Mouse (Mus musculus) kidney, postnatal 36 days (tissue): ENCODE data around the gene Zbtb42.

ENCODE experiments used
- DNase-seq, 2 experiments: peaks; one replicate each; pipeline ENCODE4 v3.0.0; 2021 to 2022; ENCODE audit warnings: mixed read lengths in 2 of 2

The Zbtb42 gene

GRCm38 (mm10) chr12:112693185-112694126 is 14.8 kb downstream of the Zbtb42 start:
- peak; percentile 94 to 97 for DNase-seq

GRCm38 (mm10) chr12:112694127-112694475 is 15.5 kb downstream of the Zbtb42 start:
- no peak for DNase-seq

GRCm38 (mm10) chr12:112696806-112697425 is 18.3 kb downstream of the Zbtb42 start:
- DNase-seq: no peak

- no peak for DNase-seq
Measured at GRCm38 (mm10) chr12:112700522-112700921, 21.9 kb downstream of the Zbtb42 start.

- DNase-seq: no peak
Measured at GRCm38 (mm10) chr12:112702374-112703320, 24.0 kb downstream of the Zbtb42 start.

DNA sequence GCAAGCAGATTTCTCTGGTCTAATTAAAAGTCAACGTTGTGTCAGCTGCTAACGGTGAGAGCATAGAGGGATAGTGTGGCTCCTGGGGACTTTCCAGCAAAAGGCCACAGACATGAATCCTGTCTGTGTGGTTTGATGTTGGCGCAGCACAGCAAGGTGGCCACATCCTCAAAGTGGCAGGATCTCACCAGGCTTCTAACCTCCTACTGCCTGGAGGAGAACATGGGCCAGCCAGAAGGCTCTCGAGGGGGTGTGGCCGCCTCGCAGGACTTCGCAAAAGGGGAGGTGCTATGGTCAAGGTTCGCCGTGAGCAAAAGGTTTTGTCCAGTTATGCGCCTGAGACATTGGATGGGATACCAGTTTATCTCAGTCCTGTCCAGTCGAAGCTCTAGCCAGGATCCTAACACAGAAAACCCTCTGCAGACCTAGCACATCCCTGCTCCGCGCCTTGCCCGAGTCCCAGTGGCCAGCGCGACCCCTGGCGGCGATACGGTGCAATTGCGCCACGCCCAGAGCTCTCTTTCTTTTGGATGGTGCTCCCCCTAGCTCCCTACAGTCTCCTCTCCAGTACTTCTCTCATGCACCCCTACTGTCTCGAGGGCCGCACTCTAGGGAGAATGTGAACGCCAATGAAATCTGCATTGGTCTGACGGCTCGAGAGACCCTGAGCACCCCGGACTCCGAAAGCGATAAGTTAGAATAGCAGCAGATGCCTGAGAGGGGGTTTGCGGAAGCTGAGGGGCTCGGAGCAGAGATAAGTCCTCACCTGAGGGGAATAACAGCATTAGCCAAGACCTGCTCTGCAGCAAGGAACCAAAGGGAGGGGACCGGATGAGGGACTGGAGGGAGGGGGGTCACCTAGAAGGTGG is 28.3 kb downstream of the Zbtb42 start:
- DNase-seq: peak; percentile 84 to 93

DNA sequence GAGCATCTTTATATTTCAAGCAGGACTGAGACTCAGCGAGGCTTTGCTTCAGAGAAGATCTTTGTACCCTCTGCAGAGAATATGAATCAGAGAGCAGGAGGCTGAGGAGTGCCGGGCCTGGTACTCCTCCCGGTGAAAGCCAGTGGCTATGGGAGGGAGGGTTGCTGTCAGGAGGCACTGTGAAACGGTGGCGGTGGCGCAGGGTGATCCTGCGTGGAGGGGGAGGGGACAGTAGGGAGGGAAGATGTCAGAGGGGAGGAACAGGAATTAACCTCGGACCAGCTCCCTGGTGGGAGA is 28.9 kb downstream of the Zbtb42 start:
- no peak for DNase-seq

DNA sequence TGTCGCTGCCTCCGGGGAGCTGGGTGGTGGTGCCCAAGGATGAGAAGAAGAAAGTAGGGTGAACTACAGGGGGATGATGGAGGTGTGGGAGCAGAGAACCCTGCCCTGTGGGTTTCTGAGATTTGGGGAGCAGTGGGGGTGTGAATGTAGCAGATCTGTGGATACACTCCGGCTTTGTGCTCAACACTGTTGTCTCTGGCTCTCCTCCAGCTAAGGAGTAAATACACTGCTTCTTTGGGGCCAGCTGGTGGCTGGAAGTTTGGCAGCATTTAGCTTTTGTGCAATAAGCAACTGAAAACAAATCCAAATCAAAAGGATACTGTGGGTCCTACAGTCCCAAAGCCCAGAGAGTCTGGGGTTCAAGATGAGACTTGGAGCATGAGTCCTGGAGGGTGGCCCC is 35.4 kb downstream of the Zbtb42 start:
- DNase-seq: peak in 1 of 2 experiments; percentile 32

- DNase-seq: peak; percentile 55 to 83
Measured at GRCm38 (mm10) chr12:112717140-112717539, 38.5 kb downstream of the Zbtb42 start.

- DNase-seq: no peak
Measured at GRCm38 (mm10) chr12:112718995-112719394, 40.4 kb downstream of the Zbtb42 start.

DNA sequence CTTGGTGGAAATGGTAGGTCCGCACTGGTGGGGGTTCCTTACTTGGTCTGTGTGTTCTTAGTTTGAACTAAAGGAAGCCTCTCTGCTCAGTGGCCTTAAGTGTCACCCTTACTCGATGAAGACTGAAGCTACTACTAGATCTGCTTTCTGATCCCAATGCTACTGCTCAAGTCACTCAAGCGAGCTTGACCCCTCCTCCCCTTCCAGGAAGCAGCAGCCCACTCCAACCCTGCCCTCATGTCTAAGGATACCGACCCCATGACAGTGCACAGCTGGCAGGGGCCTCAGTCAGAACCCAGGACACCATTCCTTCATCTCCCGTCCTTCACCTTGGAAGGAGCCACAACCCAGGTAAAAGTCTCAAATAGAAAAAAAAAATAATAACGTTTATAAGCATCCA is 41.6 kb downstream of the Zbtb42 start, which contains the start of gene Cep170b:
Cep170b (plus strand) TSS at position 240 of the 400 bp plus-strand sequence.
- DNase-seq: peak; percentile 46 to 58

DNA sequence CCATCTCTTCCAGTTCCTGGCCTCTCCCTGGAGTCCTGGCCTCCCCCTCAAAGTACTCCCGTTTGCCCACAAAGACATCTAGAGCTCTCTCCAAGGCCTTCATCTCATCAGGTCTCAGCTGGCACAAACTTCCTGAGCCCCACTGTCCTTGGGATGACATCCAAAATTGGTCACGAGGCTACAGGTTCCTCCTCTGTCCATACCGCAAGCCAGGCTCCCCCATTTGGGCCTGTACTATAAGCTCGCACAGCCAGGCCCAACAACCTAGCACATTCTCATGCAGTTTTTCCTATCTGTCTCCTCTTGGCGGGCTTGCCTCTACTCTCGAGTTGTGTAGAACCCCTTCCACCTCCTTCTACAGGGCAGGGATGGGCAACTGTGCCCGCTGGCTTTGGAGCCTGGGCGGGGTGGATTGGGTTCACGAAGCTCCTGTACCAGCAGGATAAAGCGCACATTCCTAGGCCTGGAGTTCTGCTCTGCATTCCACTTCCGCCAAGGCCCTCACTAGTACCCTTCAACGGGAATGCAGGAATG is 42.3 kb downstream of the Zbtb42 start:
- peak; percentile 55 to 61 for DNase-seq

- DNase-seq: peak; percentile 87 to 88
Measured at GRCm38 (mm10) chr12:112721424-112722239, 43.0 kb downstream of the Zbtb42 start.

DNA sequence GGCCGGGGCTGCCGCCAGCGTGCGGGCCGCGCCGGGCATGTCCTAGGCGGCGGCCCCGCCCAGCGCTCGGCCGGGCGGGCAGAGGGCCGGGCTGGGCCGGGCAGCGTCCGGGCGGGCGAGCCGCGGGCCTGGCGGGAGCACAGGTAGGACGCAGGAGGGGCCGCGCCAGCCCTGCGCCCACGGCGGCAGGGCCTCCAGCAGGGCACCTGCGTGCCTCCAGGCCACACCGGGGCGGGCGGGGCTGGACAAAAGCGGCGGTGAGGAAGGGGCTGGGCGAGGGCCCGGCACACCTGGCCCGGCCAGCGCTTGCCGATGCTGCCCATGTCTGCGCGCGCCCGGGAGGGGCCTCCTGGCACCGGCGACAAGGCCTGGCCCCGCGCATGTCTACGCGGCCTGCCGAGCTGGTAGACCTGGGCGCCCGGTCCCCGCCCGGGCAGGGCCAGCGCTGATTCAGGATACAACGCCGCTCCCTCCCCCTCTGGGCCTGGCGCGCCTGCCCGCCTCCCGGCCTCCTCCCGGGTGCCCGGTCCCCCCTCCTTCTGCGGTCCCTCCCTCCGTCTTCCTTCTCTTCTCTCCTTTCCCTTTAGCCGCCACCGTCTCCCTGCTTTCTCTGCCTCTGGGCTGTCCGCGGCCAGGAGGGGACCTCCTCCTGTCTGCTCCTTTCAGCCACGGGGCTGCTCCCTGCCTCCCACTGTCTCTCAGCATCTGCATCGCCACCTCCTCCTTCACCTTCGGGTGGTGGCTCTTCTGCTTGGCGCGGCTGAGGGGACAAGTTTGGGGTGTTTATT is 43.8 kb downstream of the Zbtb42 start:
- peak; percentile 75 to 82 for DNase-seq

DNA sequence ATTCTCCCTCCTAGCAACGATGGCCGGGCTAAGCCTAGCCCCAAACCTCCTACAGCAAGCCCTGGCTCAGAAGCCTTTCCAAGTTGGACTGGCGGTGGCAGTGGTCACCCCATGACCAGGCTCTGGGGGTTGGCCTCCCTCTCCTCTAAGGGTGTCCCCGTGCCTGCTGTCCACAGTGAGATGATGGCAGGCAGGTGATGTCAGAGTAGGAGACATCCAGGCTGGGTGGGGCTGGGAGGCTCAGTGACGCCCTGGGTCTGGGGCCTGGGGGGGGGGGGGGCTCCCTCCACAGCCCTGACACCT is 44.4 kb downstream of the Zbtb42 start:
- no peak for DNase-seq

DNA sequence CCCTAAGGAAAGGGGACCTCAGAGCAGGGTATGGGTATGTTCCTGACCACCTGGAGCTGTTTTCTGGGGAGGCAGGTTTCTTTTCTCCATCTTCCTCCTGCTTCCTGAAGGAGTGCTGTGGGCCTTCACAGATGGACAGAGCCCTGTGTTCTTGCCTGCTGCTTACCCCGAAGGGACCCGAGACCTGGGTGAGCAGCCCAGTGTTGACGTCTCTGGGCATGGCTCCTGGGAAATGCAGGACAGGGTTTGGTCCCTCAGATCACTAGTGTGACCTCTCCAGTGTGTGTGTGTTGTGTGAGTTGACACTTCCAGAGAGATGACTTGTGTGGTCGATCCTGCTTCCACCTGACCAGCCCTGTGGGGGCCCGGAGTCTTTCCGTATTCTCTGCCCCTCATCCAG is 44.8 kb downstream of the Zbtb42 start:
- no peak for DNase-seq

GRCm38 (mm10) chr12:112724077-112724805 is 45.6 kb downstream of the Zbtb42 start:
- peak; percentile 85 to 90 for DNase-seq

DNA sequence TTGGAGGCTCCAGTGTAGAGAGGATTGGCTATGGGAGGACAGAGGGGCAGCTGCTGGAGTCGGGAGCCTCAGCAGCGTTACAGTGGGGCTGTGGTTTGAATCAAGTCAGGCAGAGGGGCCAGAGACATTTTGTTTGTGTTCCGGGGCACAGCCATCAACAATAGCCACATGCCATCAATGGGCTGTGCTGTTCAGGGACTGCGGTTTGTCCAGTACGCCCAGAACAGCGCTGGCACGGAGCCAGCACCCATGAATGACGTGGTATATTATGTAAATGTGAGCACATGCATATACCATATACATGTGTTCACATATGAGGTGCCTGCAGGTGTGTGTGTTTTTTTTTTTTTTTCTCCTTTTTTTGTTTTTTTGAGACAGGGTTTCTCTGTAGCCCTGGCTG is 49.2 kb downstream of the Zbtb42 start:
- no peak for DNase-seq

DNA sequence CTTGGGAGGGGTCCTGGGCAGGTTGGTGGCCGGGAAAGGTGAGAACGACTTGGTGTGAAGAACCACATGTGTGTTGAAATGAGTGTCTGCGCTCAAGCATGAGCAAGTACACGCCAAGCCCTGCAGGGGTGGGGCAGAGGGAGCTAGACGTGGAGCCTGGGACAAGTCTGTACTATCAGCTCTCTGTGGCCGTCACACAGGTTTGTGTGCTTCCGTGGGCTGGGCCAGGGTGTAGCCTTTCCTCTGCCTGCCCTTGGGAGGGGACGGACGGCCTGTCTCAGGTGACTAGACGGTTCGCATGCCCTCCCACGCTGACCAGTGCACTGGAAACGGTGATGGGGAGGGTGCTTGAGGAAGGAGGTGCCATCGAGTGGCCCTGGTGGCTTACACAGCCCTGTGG is 52.2 kb downstream of the Zbtb42 start:
- no peak for DNase-seq
